Mouse (Mus musculus): ENCODE data around the gene S100a3. TPM values are rescaled to one million over a fixed set of nuclear protein-coding genes. Genes with fewer than 3 reads are reported as not detected.

S100a3 gene
- total RNA-seq (2014; rRNA removed) (0.19 and 3.5 TPM in 2 replicates), polyA plus RNA-seq (2015; fragmentation: Nextera tagmentation; extraction: Ambion mirVana) (0.81 and 0.90 TPM in 2 replicates)

DNA sequence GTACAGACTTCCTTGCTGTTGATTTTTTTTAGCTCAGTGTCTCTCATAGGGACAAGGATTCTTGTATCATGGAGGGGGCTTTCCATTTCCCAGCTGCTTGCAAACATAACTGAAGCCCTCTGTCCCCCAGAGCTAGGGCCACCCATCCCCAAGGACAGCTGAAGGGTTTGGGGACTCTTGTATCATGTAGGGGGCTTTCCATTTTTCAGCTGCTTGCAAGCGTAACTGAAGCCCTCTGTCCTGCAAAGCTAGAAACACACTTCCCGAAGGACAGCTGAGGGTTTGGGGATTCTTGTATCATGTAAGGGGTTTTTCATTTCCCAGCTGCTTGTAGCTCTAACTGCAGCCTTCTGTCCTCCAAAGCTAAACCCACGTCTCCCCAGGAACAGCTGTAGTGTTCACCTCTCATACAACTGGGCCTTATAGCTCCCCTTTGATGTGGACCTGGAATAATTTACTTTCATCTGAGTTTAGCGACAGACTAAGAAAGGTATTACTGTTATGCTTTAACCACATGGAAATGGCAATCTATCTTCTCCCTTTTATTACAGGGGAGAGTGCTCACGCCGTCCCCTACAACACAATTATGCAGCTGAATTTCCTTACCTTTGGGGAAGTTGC is at the start of gene S100a3:
TSS of gene S100a3 (plus strand) at position 571 of the 621 bp plus-strand sequence.
- Histone ChIP-seq H3K9ac (replicated peaks; ENCODE audit: low read length, poor library complexity, severe bottlenecking) (no peak within 1 kb of the TSS), H3K36me3 (ENCODE audit: insufficient read depth, low read length) (no peaks in the 10 kb centered on the region), H3K4me3 (ENCODE audit: low read depth, low read length) (no peak within 1 kb of the TSS), H3K4me1 (ENCODE audit: insufficient read depth, low read length) (no peaks in the 10 kb centered on the region), H3K27ac (ENCODE audit: low read depth, low read length) (no peak within 1 kb of the TSS), H3K4me2 (ENCODE audit: low read depth, low read length, poor library complexity, severe bottlenecking) (no peak within 1 kb of the TSS), H3K27me3 (ENCODE audit: insufficient read depth, low read length) (no peaks in the 10 kb centered on the region), H3K9me3 (ENCODE audit: low read length) (no peaks in the 10 kb centered on the region)
- TF ChIP-seq CTCF (IDR thresholded peaks at IDR 0.05) = no peak
- ATAC-seq (ENCODE audit: low FRiP score) = no peak
- WGBS = 83% methylated on average over 6 of the region's 6 CpGs
- no peak for DNase-seq (ENCODE audit: low spot score)

DNA sequence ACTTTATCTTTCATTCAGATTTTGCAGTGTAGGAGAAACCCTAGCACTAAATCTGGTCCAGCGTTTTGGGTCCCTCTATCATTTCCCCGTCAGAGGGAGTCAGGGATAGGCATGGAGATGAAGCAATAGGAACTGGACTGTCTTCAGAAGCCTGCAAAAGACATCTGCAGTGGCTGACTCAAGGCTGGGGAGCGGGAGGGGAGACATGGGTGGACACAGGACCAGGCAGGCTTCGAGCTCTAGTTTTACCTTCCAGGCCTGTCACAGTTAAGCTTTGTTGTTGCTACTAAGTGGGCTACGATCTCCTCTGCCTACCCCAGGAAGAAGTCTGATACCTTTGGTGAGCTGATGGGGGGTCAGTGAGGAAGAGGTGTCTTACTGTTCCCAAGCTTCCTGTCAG is 48.1 kb upstream of the S100a3 start:
- Histone ChIP-seq H3K9me3 (ENCODE audit: low read length) (no peaks in the 10 kb centered on the region), H3K36me3 (ENCODE audit: insufficient read depth, low read length) (no peaks in the 10 kb centered on the region), H3K27me3 (ENCODE audit: insufficient read depth, low read length) (peaks cover 29% of the 10 kb centered on the region), H3K9ac (replicated peaks; ENCODE audit: low read length, poor library complexity, severe bottlenecking) (no peak overlapping the region), H3K4me1 (ENCODE audit: insufficient read depth, low read length) (peaks cover 15% of the 10 kb centered on the region; the same call in 1 of the 2 replicates), H3K4me3 (ENCODE audit: low read depth, low read length) (no peak overlapping the region), H3K4me2 (ENCODE audit: low read depth, low read length, poor library complexity, severe bottlenecking) (no peak overlapping the region), H3K27ac (ENCODE audit: low read depth, low read length) (no peak overlapping the region)
- ATAC-seq (ENCODE audit: low FRiP score) = no peak
- no peak for TF ChIP-seq CTCF (IDR thresholded peaks at IDR 0.05)
- 85% methylated on average over 5 of the region's 5 CpGs for WGBS
- no peak for DNase-seq (ENCODE audit: low spot score)

DNA sequence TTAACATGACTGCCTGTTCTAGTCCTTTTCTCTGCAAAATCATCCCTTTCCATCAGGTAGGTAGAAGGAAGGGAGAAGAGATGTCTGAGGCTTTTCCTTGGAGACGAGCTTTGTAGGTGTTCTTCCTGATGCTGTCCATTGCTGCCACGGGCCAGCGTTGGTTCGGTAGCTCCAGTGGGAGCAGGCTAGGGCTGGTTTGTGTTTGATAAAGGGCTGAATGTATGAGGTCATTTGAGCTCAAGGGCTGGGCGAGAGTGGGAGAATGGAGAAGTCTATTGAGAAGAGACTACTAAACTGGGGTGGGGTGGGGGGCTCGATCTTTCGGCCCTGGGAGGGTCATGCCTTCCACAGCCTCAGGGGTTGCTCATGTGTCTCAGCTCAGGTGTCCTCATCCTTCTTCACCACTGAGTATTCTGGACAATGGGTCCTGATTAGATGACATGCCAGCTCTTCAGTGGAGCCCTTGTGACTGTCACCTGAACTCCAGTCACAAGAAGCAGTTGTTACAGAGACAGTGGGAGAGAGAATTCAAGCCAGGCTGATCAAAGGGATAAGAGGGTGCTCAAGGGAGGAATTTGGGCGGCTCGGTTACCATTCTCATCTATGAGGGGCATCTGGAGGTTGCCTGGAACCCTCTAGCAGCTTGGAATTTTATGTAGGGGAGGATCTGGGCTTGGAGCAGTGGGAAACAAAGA is 47.3 kb upstream of the S100a3 start:
- ATAC-seq (ENCODE audit: low FRiP score) = no peak
- DNase-seq (ENCODE audit: low spot score) = no peak
- Histone ChIP-seq H3K27ac (ENCODE audit: low read depth, low read length) (no peak overlapping the region), H3K4me3 (ENCODE audit: low read depth, low read length) (no peak overlapping the region), H3K36me3 (ENCODE audit: insufficient read depth, low read length) (no peaks in the 10 kb centered on the region), H3K4me1 (ENCODE audit: insufficient read depth, low read length) (peaks cover 9% of the 10 kb centered on the region; the same call in 1 of the 2 replicates), H3K9ac (replicated peaks; ENCODE audit: low read length, poor library complexity, severe bottlenecking) (no peak overlapping the region), H3K9me3 (ENCODE audit: low read length) (no peaks in the 10 kb centered on the region), H3K27me3 (ENCODE audit: insufficient read depth, low read length) (peaks cover 29% of the 10 kb centered on the region), H3K4me2 (ENCODE audit: low read depth, low read length, poor library complexity, severe bottlenecking) (no peak overlapping the region)
- TF ChIP-seq CTCF (IDR thresholded peaks at IDR 0.05) = no peak
- WGBS = 79% methylated on average over 9 of the region's 9 CpGs

DNA sequence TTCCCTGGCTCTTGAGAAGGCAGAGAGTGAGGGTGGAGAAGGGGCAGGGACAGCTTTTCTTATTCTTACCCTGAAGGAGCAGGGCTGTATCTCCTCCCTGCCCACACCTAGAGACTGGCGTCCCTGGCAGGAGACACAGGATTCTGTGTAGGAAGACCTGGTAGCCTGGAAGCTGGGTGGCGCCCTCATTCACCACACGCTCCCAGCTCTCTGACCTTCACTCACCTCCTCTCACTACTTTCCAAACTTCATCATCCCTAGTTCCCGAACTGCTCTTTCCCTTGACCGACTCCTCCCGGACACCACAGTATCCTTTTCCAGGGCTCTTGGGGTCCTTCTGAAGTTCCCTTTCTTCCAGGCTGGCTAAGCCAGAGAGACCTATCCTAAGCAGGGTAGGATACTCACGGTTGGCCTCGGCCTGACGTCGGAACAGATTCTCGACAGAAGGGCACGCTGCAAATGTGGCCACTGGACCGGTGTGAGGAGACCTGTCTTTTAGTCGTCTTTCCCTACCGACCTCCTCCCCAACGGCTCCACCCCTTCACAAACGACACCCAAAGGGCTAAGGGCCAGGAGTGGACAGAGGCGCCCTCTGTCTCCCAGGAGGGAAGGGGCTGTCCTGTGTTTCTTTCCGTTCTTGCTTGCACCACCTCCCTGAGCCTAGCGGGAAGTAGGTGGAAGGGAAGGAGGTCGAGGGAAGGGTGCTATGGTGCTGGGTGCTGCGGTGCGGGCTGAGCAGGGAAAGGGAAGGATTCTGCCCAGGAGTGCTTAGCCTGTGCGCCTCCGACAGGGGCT is 46.4 kb upstream of the S100a3 start, which contains the start of the genes S100a1 and S100a13:
TSS of gene S100a1 (minus strand) at position 597 of the 795 bp plus-strand sequence.
TSS of gene S100a13 (plus strand) at position 640 of the 795 bp plus-strand sequence.
- Histone ChIP-seq H3K4me1 (ENCODE audit: insufficient read depth, low read length) (peaks cover 8% of the 10 kb centered on the region; the same call in 1 of the 2 replicates), H3K9me3 (ENCODE audit: low read length) (no peaks in the 10 kb centered on the region), H3K4me3 (ENCODE audit: low read depth, low read length) (peak within 1 kb of the TSS; percentile 35), H3K36me3 (ENCODE audit: insufficient read depth, low read length) (no peaks in the 10 kb centered on the region), H3K27ac (ENCODE audit: low read depth, low read length) (no peak within 1 kb of the TSS), H3K27me3 (ENCODE audit: insufficient read depth, low read length) (peaks cover 29% of the 10 kb centered on the region), H3K4me2 (ENCODE audit: low read depth, low read length, poor library complexity, severe bottlenecking) (peak within 1 kb of the TSS; percentile 61), H3K9ac (replicated peaks; ENCODE audit: low read length, poor library complexity, severe bottlenecking) (peak within 1 kb of the TSS; percentile 24; the same call in 1 of the 2 replicates)
- peak; percentile 43 for TF ChIP-seq CTCF (IDR thresholded peaks at IDR 0.05)
- peak; percentile 46 for DNase-seq (ENCODE audit: low spot score)
- ATAC-seq (ENCODE audit: low FRiP score) = no peak
- WGBS = 6% methylated on average over 25 of the region's 25 CpGs

DNA sequence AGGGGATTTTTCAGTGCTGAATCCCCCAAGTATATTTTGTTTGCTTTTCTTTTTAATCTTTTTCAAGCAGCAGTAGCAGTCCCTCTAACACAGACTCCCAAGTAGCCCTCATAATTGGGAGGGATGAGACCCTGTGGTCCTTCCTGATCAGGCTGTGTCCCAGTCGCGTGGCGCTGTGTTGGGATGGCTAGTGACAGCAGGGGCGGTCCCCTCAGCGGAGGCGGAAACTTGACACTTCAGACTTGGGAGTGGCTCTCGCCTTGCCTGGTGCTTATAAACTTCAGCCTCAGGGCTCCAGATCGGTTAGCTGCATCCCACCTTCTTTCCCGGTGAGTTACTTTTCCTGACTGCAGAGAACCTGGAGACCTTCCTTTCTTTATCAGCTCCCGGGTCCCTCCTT is 45.7 kb upstream of the S100a3 start:
- H3K4me3 ChIP-seq (ENCODE audit: low read depth, low read length) = peak overlapping the region; percentile 35
- H3K4me2 ChIP-seq (ENCODE audit: low read depth, low read length, poor library complexity, severe bottlenecking) = peak overlapping the region; percentile 61
- H3K27ac ChIP-seq (ENCODE audit: low read depth, low read length) = no peak overlapping the region
- H3K36me3 ChIP-seq (ENCODE audit: insufficient read depth, low read length) = no peaks in the 10 kb centered on the region
- H3K9ac ChIP-seq (replicated peaks; ENCODE audit: low read length, poor library complexity, severe bottlenecking) = peak overlapping the region; percentile 24; the same call in 1 of the 2 replicates
- no peak for ATAC-seq (ENCODE audit: low FRiP score)
- H3K4me1 ChIP-seq (ENCODE audit: insufficient read depth, low read length) = peaks cover 7% of the 10 kb centered on the region; the same call in 1 of the 2 replicates
- 2% methylated on average over 10 of the region's 10 CpGs for WGBS
- no peaks in the 10 kb centered on the region for H3K9me3 ChIP-seq (ENCODE audit: low read length)
- peaks cover 29% of the 10 kb centered on the region for H3K27me3 ChIP-seq (ENCODE audit: insufficient read depth, low read length)
- DNase-seq (ENCODE audit: low spot score) = no peak
- no peak for TF ChIP-seq CTCF (IDR thresholded peaks at IDR 0.05)

Measured in midbrain, postnatal 0 days (tissue).